Mouse (Mus musculus): ENCODE data around the gene Tmem8.

The Tmem8 gene

GRCm38 (mm10) chr17:26138901-26139381 lies 25.8 kb downstream of the Tmem8 start:
- no peak for DNase-seq (ENCODE audit: low read depth in 1 of 2, low spot score in 2 of 2)

GRCm38 (mm10) chr17:26142796-26143195 lies 29.7 kb downstream of the Tmem8 start:
- DNase-seq (ENCODE audit: low read depth in 1 of 2, low spot score in 2 of 2): no peak

- DNase-seq (ENCODE audit: low read depth in 1 of 2, low spot score in 2 of 2): no peak
Measured at GRCm38 (mm10) chr17:26143386-26143785, 30.3 kb downstream of the Tmem8 start.

GRCm38 (mm10) chr17:26149056-26149455 lies 36.0 kb downstream of the Tmem8 start:
- no peak for DNase-seq (ENCODE audit: low read depth in 1 of 2, low spot score in 2 of 2)

GRCm38 (mm10) chr17:26151886-26152630 lies 39.0 kb downstream of the Tmem8 start:
- no peak for DNase-seq (ENCODE audit: low read depth in 1 of 2, low spot score in 2 of 2)

- no peak for DNase-seq (ENCODE audit: low read depth in 1 of 2, low spot score in 2 of 2)
Measured at GRCm38 (mm10) chr17:26162736-26163135, 49.6 kb downstream of the Tmem8 start.

- DNase-seq (ENCODE audit: low read depth in 1 of 2, low spot score in 2 of 2): peak; percentile 48 to 52
Measured at GRCm38 (mm10) chr17:26168039-26168438, 54.9 kb downstream of the Tmem8 start.
